Mouse (Mus musculus) limb, embryonic 13.5 days (tissue): ENCODE results near the gene Casp14. TPM values are rescaled to one million over a fixed set of nuclear protein-coding genes. Genes with fewer than 3 reads are reported as not detected.
"Not testable (repeated sequence)": the region's sequence is repeated elsewhere in the genome, so short reads cannot be mapped to it uniquely, and the experiment has no call there.

Source experiments
- ATAC-seq: fragments of 200-750 bp; cut with Nextera tagmentation; 2 replicates; pipeline ENCODE4 v1.8.0; 2017; ENCODE audit warnings: low read depth, moderate number of reproducible peaks, moderate TSS enrichment; ENCODE audit not compliant: low FRiP score
- H3K27ac ChIP-seq: fragments of 300-500 bp; sonication (generic); 2 replicates; pipeline ENCODE4 v1.5.1; 2015; ENCODE audit warnings: inconsistent platforms, mild to moderate bottlenecking, moderate library complexity
- H3K27me3 ChIP-seq: fragments of 300-500 bp; sonication (generic); 2 replicates; pipeline ENCODE4 v1.6.1; 2015; ENCODE audit warnings: mild to moderate bottlenecking, inconsistent platforms
- H3K36me3 ChIP-seq: fragments of 300-500 bp; sonication (generic); 2 replicates; pipeline ENCODE4 v1.6.1; 2015; ENCODE audit warnings: inconsistent platforms, mild to moderate bottlenecking, moderate library complexity
- H3K4me1 ChIP-seq: fragments of 300-500 bp; sonication (generic); 2 replicates; pipeline ENCODE4 v1.6.1; 2015; ENCODE audit warnings: inconsistent platforms
- H3K4me2 ChIP-seq: fragments of 300-500 bp; sonication (generic); replicated peaks from 2 replicates; pipeline ENCODE4 v1.6.1; 2015; ENCODE audit warnings: inconsistent platforms, mild to moderate bottlenecking, moderate library complexity
- H3K4me3 ChIP-seq: fragments of 300-500 bp; sonication (generic); 2 replicates; pipeline ENCODE4 v1.5.1; 2015; ENCODE audit warnings: moderate library complexity, mild to moderate bottlenecking, inconsistent platforms
- H3K9ac ChIP-seq: fragments of 300-500 bp; sonication (generic); 2 replicates; pipeline ENCODE4 v1.6.1; 2015; ENCODE audit warnings: mild to moderate bottlenecking, inconsistent platforms
- H3K9me3 ChIP-seq: fragments of 300-500 bp; sonication (generic); 2 replicates; pipeline ENCODE4 v1.6.1; 2016; ENCODE audit warnings: inconsistent platforms
- WGBS: fragments of 180-500 bp; shearing (Covaris S2); methylation state at CpG from one replicate; pipeline ENCODE4 v1.1.7; 2015; 5-methylcytosine and 5-hydroxymethylcytosine counted together
- polyA plus RNA-seq: library from polyadenylated mRNA; unstranded; fragments of >200 nt; fragmentation: Nextera tagmentation; extraction: Ambion mirVana; gene quantifications from 2 replicates; pipeline ENCODE4 v1.2.1, GENCODE M21; 2015

The Casp14 gene
- polyA plus RNA-seq, 1 experiment from 2014 or later: 0.56 TPM

GRCm38 (mm10) chr10:78727035-78727434 is 8.9 kb upstream of the Casp14 start:
- H3K27me3 ChIP-seq: no peaks in the 10 kb centered on the region
- peaks cover 6% of the 10 kb centered on the region; the same call in 1 of the 2 replicates for H3K4me1 ChIP-seq
- no peaks in the 10 kb centered on the region for H3K9me3 ChIP-seq
- no peak overlapping the region for H3K4me2 ChIP-seq
- H3K27ac ChIP-seq: no peak overlapping the region
- no peak overlapping the region for H3K9ac ChIP-seq
- no peaks in the 10 kb centered on the region for H3K36me3 ChIP-seq
- ATAC-seq: no peak
- no peak overlapping the region for H3K4me3 ChIP-seq
- 63% methylated on average over 3 of the region's 3 CpGs for WGBS

- peaks cover 6% of the 10 kb centered on the region; the same call in 1 of the 2 replicates for H3K4me1 ChIP-seq
- no peak overlapping the region for H3K4me2 ChIP-seq
- H3K9ac ChIP-seq: no peak overlapping the region
- H3K36me3 ChIP-seq: no peaks in the 10 kb centered on the region
- H3K4me3 ChIP-seq: no peak overlapping the region
- H3K27me3 ChIP-seq: no peaks in the 10 kb centered on the region
- WGBS: 5% methylated on average over 2 of the region's 2 CpGs
- H3K27ac ChIP-seq: no peak overlapping the region
- peak; percentile 59 for ATAC-seq
- H3K9me3 ChIP-seq: no peaks in the 10 kb centered on the region
These were observed 5.3 kb upstream of the Casp14 start for GRCm38 (mm10) chr10:78723416-78723815.

GRCm38 (mm10) chr10:78722654-78723053 is 4.6 kb upstream of the Casp14 start:
- Histone ChIP-seq H3K4me2 (no peak overlapping the region), H3K36me3 (no peaks in the 10 kb centered on the region), H3K4me3 (no peak overlapping the region), H3K9me3 (no peaks in the 10 kb centered on the region), H3K9ac (no peak overlapping the region), H3K27ac (no peak overlapping the region), H3K27me3 (no peaks in the 10 kb centered on the region), H3K4me1 (peaks cover 6% of the 10 kb centered on the region; the same call in 1 of the 2 replicates)
- no peak for ATAC-seq
- WGBS: 71% methylated on average over 2 of the region's 2 CpGs

GRCm38 (mm10) chr10:78722036-78722435 is 3.9 kb upstream of the Casp14 start:
- Histone ChIP-seq H3K27me3 (no peaks in the 10 kb centered on the region), H3K9ac (no peak overlapping the region), H3K27ac (no peak overlapping the region), H3K36me3 (no peaks in the 10 kb centered on the region), H3K4me2 (no peak overlapping the region), H3K4me1 (peaks cover 6% of the 10 kb centered on the region; the same call in 1 of the 2 replicates), H3K9me3 (no peaks in the 10 kb centered on the region), H3K4me3 (no peak overlapping the region)
- no peak for ATAC-seq
- whole genome bisulfite sequencing: 78% methylated on average over 5 of the region's 5 CpGs

- ATAC-seq: no peak
- Histone ChIP-seq H3K4me2 (no peak overlapping the region), H3K36me3 (no peaks in the 10 kb centered on the region), H3K9ac (no peak overlapping the region), H3K4me1 (no peaks in the 10 kb centered on the region), H3K27ac (no peak overlapping the region), H3K27me3 (no peaks in the 10 kb centered on the region; the same call in 1 of the 2 replicates), H3K9me3 (no peaks in the 10 kb centered on the region), H3K4me3 (no peak overlapping the region)
These were observed 1.9 kb downstream of the Casp14 start for GRCm38 (mm10) chr10:78716231-78716630.

- Histone ChIP-seq H3K36me3 (no peaks in the 10 kb centered on the region), H3K4me1 (no peaks in the 10 kb centered on the region), H3K9me3 (no peaks in the 10 kb centered on the region), H3K9ac (no peak overlapping the region), H3K4me2 (no peak overlapping the region), H3K4me3 (no peak overlapping the region), H3K27ac (no peak overlapping the region), H3K27me3 (no peaks in the 10 kb centered on the region; the same call in 1 of the 2 replicates)
- whole genome bisulfite sequencing: 92% methylated on average over 7 of the region's 7 CpGs
- ATAC-seq: no peak
These were observed 2.9 kb downstream of the Casp14 start for GRCm38 (mm10) chr10:78715156-78715555.

- no peak for ATAC-seq
- WGBS: 70% methylated on average over 6 of the region's 6 CpGs
- no peak overlapping the region for H3K4me2 ChIP-seq
These were observed 4.0 kb downstream of the Casp14 start for GRCm38 (mm10) chr10:78714129-78714528.

GRCm38 (mm10) chr10:78710706-78711105 is 7.4 kb downstream of the Casp14 start:
- H3K9me3 ChIP-seq: no peaks in the 10 kb centered on the region
- no peak for ATAC-seq
- H3K36me3 ChIP-seq: no peaks in the 10 kb centered on the region

More at GRCm38 (mm10) chr10:78714129-78714528, 4.0 kb downstream of the Casp14 start:
- H3K4me1 ChIP-seq: no peaks in the 10 kb centered on the region
- no peaks in the 10 kb centered on the region for H3K36me3 ChIP-seq
- H3K27ac ChIP-seq: no peak overlapping the region
- no peak overlapping the region for H3K4me3 ChIP-seq
- H3K9me3 ChIP-seq: no peaks in the 10 kb centered on the region
- H3K27me3 ChIP-seq: no peaks in the 10 kb centered on the region; the same call in 1 of the 2 replicates
- H3K9ac ChIP-seq: no peak overlapping the region

GRCm38 (mm10) chr10:78700881-78701280 is 17.2 kb downstream of the Casp14 start:
- Histone ChIP-seq H3K9me3 (no peaks in the 10 kb centered on the region), H3K4me3 (no peak overlapping the region), H3K9ac (no peak overlapping the region), H3K4me2 (no peak overlapping the region), H3K4me1 (no peaks in the 10 kb centered on the region), H3K36me3 (no peaks in the 10 kb centered on the region), H3K27me3 (no peaks in the 10 kb centered on the region), H3K27ac (no peak overlapping the region)
- no peak for ATAC-seq
- WGBS: 35% methylated on average over 3 of the region's 3 CpGs

More at GRCm38 (mm10) chr10:78710706-78711105, 7.4 kb downstream of the Casp14 start:
- no peak overlapping the region for H3K4me3 ChIP-seq
- no peak overlapping the region for H3K9ac ChIP-seq
- no peaks in the 10 kb centered on the region; the same call in 1 of the 2 replicates for H3K27me3 ChIP-seq
- no peaks in the 10 kb centered on the region for H3K4me1 ChIP-seq
- H3K4me2 ChIP-seq: no peak overlapping the region
- no peak overlapping the region for H3K27ac ChIP-seq

GRCm38 (mm10) chr10:78689973-78690372 is 28.1 kb downstream of the Casp14 start:
- no peak for ATAC-seq
- Histone ChIP-seq H3K4me1 (peaks cover 27% of the 10 kb centered on the region), H3K9me3 (no peaks in the 10 kb centered on the region), H3K36me3 (no peaks in the 10 kb centered on the region), H3K27ac (no peak overlapping the region), H3K4me3 (no peak overlapping the region), H3K9ac (no peak overlapping the region), H3K27me3 (peaks cover 24% of the 10 kb centered on the region), H3K4me2 (no peak overlapping the region)
- WGBS: 76% methylated on average over 6 of the region's 6 CpGs

- H3K9ac ChIP-seq: no peak overlapping the region
- WGBS: 7% methylated on average over 4 of the region's 4 CpGs
- peaks cover 27% of the 10 kb centered on the region for H3K4me1 ChIP-seq
- no peak overlapping the region; the same call in 1 of the 2 replicates for H3K27ac ChIP-seq
- H3K4me2 ChIP-seq: peak overlapping the region; percentile 2; the same call in 1 of the 2 replicates
- no peaks in the 10 kb centered on the region for H3K9me3 ChIP-seq
- H3K4me3 ChIP-seq: no peak overlapping the region
- H3K27me3 ChIP-seq: peaks cover 24% of the 10 kb centered on the region
- ATAC-seq: peak; percentile 72
- no peaks in the 10 kb centered on the region for H3K36me3 ChIP-seq
These were observed 31.0 kb downstream of the Casp14 start for GRCm38 (mm10) chr10:78686995-78687577.

GRCm38 (mm10) chr10:78670121-78670520 is 48.0 kb downstream of the Casp14 start:
- H3K27ac ChIP-seq, H3K9me3 ChIP-seq, ATAC-seq, H3K4me3 ChIP-seq, H3K27me3 ChIP-seq, H3K9ac ChIP-seq, H3K4me1 ChIP-seq, H3K4me2 ChIP-seq, H3K36me3 ChIP-seq: not testable (repeated sequence)
- 10% methylated on average over 1 of the region's 1 CpGs for WGBS

GRCm38 (mm10) chr10:78666696-78667095 is 51.4 kb downstream of the Casp14 start:
- H3K27ac ChIP-seq, H3K36me3 ChIP-seq, H3K4me2 ChIP-seq, H3K9me3 ChIP-seq, H3K4me1 ChIP-seq, H3K4me3 ChIP-seq, H3K27me3 ChIP-seq, ATAC-seq, H3K9ac ChIP-seq: not testable (repeated sequence)
- 90% methylated on average over 10 of the region's 10 CpGs for WGBS
